Mouse (Mus musculus) kidney, embryonic 15.5 days (tissue): ENCODE data around the gene Phf20. TPM values are rescaled to one million over a fixed set of nuclear protein-coding genes. Genes with fewer than 3 reads are reported as not detected.

Source experiments
- ATAC-seq: fragments of 200-750 bp; cut with Nextera tagmentation; replicated peaks from 2 replicates; pipeline ENCODE4 v1.8.0; 2017; ENCODE audit warnings: moderate TSS enrichment; ENCODE audit not compliant: low FRiP score
- H3K27ac ChIP-seq: fragments of 300-500 bp; sonication (generic); 2 replicates; pipeline ENCODE4 v1.5.1; 2015; ENCODE audit warnings: mild to moderate bottlenecking, inconsistent platforms
- H3K27me3 ChIP-seq: fragments of 300-500 bp; sonication (generic); 2 replicates; pipeline ENCODE4 v1.6.1; 2015; ENCODE audit warnings: inconsistent platforms
- H3K36me3 ChIP-seq: fragments of 300-500 bp; sonication (generic); 2 replicates; pipeline ENCODE4 v1.6.1; 2015; ENCODE audit warnings: inconsistent platforms
- H3K4me1 ChIP-seq: fragments of 300-500 bp; sonication (generic); 2 replicates; pipeline ENCODE4 v1.6.1; 2015; ENCODE audit warnings: inconsistent platforms
- H3K4me2 ChIP-seq: fragments of 300-500 bp; sonication (generic); 2 replicates; pipeline ENCODE4 v1.6.1; 2015; ENCODE audit warnings: moderate library complexity, mild to moderate bottlenecking, inconsistent platforms
- H3K4me3 ChIP-seq: fragments of 300-500 bp; sonication (generic); replicated peaks from 2 replicates; pipeline ENCODE4 v1.5.1; 2015; ENCODE audit warnings: mild to moderate bottlenecking, inconsistent platforms
- H3K9ac ChIP-seq: fragments of 300-500 bp; sonication (generic); 2 replicates; pipeline ENCODE4 v1.6.1; 2015; ENCODE audit warnings: mild to moderate bottlenecking, inconsistent platforms
- H3K9me3 ChIP-seq: fragments of 300-500 bp; sonication (generic); replicated peaks from 2 replicates; pipeline ENCODE4 v1.6.1; 2016; ENCODE audit warnings: inconsistent platforms
- WGBS: fragments of 180-500 bp; shearing (Covaris S2); methylation state at CpG from one replicate; pipeline ENCODE4 v1.1.7; 2015; ENCODE audit warnings: mixed read lengths; 5-methylcytosine and 5-hydroxymethylcytosine counted together
- polyA plus RNA-seq: library from polyadenylated mRNA; unstranded; fragments of >200 nt; fragmentation: Nextera tagmentation; extraction: Ambion mirVana; gene quantifications from 2 replicates; pipeline ENCODE4 v1.2.1, GENCODE M21; 2015

Phf20 gene
- polyA plus RNA-seq, 1 experiment from 2014 or later, result 78.4 TPM

DNA sequence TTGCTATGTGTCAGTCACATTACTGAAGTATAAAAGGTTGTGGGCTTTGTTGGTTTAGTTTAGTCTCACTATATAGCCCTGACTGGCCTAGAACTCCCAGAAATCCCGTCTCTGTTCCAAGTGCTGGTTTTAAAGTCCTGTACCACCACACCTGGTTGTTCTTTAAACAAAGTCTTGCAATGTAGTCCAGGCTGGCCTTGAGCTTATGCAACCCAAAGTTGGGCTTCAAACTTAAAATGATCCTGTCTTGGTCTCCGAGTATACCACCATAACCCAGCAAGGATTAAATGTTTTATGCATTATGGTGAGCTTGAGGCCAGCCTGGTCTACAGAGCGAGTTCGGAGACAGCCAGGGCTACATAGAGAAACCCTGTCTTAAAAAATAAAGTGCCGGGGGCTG lies 113.7 kb downstream of the Phf20 start:
- H3K4me2 ChIP-seq, result no peak overlapping the region
- H3K27ac ChIP-seq, result no peak overlapping the region
- H3K9ac ChIP-seq, result no peak overlapping the region
- peaks cover 12% of the 10 kb centered on the region; the same call in 1 of the 2 replicates for H3K4me1 ChIP-seq
- H3K4me3 ChIP-seq, result no peak overlapping the region
- no peaks in the 10 kb centered on the region for H3K27me3 ChIP-seq
- WGBS, result 94% methylated on average over 5 of the region's 5 CpGs
- no peak for ATAC-seq
- H3K36me3 ChIP-seq, result peaks cover 41% of the 10 kb centered on the region
- H3K9me3 ChIP-seq, result no peaks in the 10 kb centered on the region

DNA sequence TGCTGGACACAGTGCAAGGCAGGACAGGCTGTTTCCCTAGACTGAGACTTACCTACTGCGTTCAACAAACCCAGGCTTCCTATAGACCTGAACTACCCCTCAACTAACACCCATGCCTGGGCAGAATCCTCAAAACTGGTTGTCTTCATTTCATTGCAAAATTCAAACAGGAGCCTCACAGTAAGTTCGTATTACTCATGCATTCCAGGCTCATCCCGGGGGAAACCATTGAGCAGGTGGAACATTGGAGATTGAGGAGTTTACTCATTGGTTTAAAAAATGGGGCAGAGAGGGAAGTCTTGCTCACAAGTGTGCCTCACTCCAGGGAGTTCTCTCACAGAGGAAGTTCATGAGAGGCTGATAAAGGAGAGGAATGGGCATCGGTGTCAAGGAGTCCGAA lies 114.2 kb downstream of the Phf20 start:
- Histone ChIP-seq H3K27ac (no peak overlapping the region), H3K4me3 (no peak overlapping the region), H3K27me3 (no peaks in the 10 kb centered on the region), H3K4me1 (peaks cover 12% of the 10 kb centered on the region; the same call in 1 of the 2 replicates), H3K9me3 (no peaks in the 10 kb centered on the region), H3K4me2 (no peak overlapping the region), H3K36me3 (peaks cover 36% of the 10 kb centered on the region), H3K9ac (no peak overlapping the region)
- 92% methylated on average over 5 of the region's 5 CpGs for WGBS
- no peak for ATAC-seq

DNA sequence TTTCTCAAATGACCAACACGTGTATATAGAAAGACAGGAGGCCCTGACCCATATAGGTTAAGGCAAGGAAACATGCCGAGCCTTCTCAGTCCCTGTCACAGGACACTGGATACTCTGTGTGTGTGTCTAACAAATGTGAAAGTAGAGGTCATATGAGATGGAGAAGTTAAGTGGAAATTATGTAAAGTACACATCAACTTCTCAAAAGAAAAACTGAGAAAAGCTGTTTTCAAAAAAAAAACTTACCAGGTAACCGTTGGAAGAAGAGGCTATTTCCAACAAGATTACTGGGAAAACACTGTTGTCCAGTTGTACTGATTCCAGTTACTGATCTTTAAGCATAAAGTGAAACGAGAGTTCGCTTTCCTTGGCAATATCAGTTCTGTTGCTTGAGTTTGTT lies 114.7 kb downstream of the Phf20 start:
- Histone ChIP-seq H3K4me2 (peak overlapping the region; percentile 89; the same call in 1 of the 2 replicates), H3K4me3 (peak overlapping the region; percentile 78), H3K9me3 (no peaks in the 10 kb centered on the region), H3K27ac (no peak overlapping the region), H3K9ac (no peak overlapping the region), H3K36me3 (peaks cover 33% of the 10 kb centered on the region), H3K4me1 (peaks cover 12% of the 10 kb centered on the region; the same call in 1 of the 2 replicates), H3K27me3 (no peaks in the 10 kb centered on the region)
- 90% methylated on average over 5 of the region's 5 CpGs for WGBS
- no peak for ATAC-seq

- ATAC-seq, result no peak
- peak overlapping the region; percentile 78 for H3K4me3 ChIP-seq
- H3K4me1 ChIP-seq, result peaks cover 12% of the 10 kb centered on the region; the same call in 1 of the 2 replicates
- no peaks in the 10 kb centered on the region for H3K9me3 ChIP-seq
- H3K9ac ChIP-seq, result peak overlapping the region; percentile 83
- no peaks in the 10 kb centered on the region for H3K27me3 ChIP-seq
- H3K36me3 ChIP-seq, result peaks cover 28% of the 10 kb centered on the region
- 20% methylated on average over 8 of the region's 8 CpGs for WGBS
- peak overlapping the region; percentile 99 for H3K27ac ChIP-seq
- peak overlapping the region; percentile 89 for H3K4me2 ChIP-seq
Observed at GRCm38 (mm10) chr2:156311441-156311840, 115.2 kb downstream of the Phf20 start.

DNA sequence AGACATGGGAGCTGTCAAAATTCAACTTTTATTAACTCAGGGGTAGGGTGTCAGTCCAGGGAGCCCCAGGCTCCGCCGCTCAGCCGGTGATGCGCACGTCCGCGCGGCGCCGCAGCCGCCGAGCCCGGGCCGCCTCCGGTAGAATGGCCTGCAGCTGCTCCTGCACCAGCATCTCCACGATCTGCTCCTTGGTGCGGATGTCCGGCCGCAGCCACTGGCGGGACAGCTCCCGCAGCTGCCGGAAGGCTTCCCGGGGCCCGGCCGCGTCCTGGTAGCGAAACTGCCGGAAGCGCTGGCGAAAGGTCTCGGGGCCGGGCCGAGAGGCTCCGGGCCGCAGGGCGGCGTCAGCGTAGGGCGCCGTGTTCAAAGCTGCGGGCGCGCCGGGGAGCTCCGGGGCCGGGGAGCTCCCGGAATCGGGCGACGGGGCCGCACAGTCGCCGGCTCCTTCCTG lies 115.6 kb downstream of the Phf20 start:
- Histone ChIP-seq H3K36me3 (peaks cover 24% of the 10 kb centered on the region), H3K4me3 (peak overlapping the region; percentile 78), H3K9me3 (no peaks in the 10 kb centered on the region), H3K4me1 (peaks cover 12% of the 10 kb centered on the region; the same call in 1 of the 2 replicates), H3K27me3 (no peaks in the 10 kb centered on the region), H3K27ac (peak overlapping the region; percentile 99), H3K9ac (peak overlapping the region; percentile 83), H3K4me2 (peak overlapping the region; percentile 89)
- under 1% methylated on average over 53 of the region's 53 CpGs for WGBS
- ATAC-seq, result peak; percentile 75

- H3K4me2 ChIP-seq, result peak within 1 kb of the TSS; percentile 89
- H3K4me3 ChIP-seq, result peak within 1 kb of the TSS; percentile 78
- peaks cover 12% of the 10 kb centered on the region; the same call in 1 of the 2 replicates for H3K4me1 ChIP-seq
- no peaks in the 10 kb centered on the region for H3K9me3 ChIP-seq
- peaks cover 19% of the 10 kb centered on the region for H3K36me3 ChIP-seq
- no peaks in the 10 kb centered on the region for H3K27me3 ChIP-seq
- H3K27ac ChIP-seq, result peak within 1 kb of the TSS; percentile 99
- WGBS, result under 1% methylated on average over 49 of the region's 49 CpGs
- ATAC-seq, result peak; percentile 95
- H3K9ac ChIP-seq, result peak within 1 kb of the TSS; percentile 83
Observed at GRCm38 (mm10) chr2:156312297-156312897, 116.1 kb downstream of the Phf20 start, which contains the start of the genes Cnbd2 and Scand1. TSS of gene Cnbd2 (plus strand) at chr2:156312299. TSS of gene Scand1 (minus strand) at chr2:156312704.

GRCm38 (mm10) chr2:156313153-156313552 lies 116.9 kb downstream of the Phf20 start:
- Histone ChIP-seq H3K27me3 (no peaks in the 10 kb centered on the region), H3K4me2 (peak overlapping the region; percentile 89), H3K9ac (peak overlapping the region; percentile 83), H3K9me3 (no peaks in the 10 kb centered on the region), H3K36me3 (peaks cover 12% of the 10 kb centered on the region), H3K27ac (peak overlapping the region; percentile 99), H3K4me1 (peaks cover 12% of the 10 kb centered on the region; the same call in 1 of the 2 replicates), H3K4me3 (peak overlapping the region; percentile 78)
- no peak for ATAC-seq
- 56% methylated on average over 3 of the region's 3 CpGs for WGBS

GRCm38 (mm10) chr2:156314811-156315210 lies 118.5 kb downstream of the Phf20 start:
- no peaks in the 10 kb centered on the region for H3K9me3 ChIP-seq
- no peak for ATAC-seq
- no peak overlapping the region for H3K4me2 ChIP-seq
- H3K9ac ChIP-seq, result no peak overlapping the region
- H3K27ac ChIP-seq, result no peak overlapping the region
- WGBS, result 92% methylated on average over 6 of the region's 6 CpGs
- H3K4me1 ChIP-seq, result peaks cover 12% of the 10 kb centered on the region; the same call in 1 of the 2 replicates
- 0 out of 2 replicates have a peak, but pooled peaks cover 6% of the 10 kb centered on the region for H3K36me3 ChIP-seq
- no peak overlapping the region for H3K4me3 ChIP-seq
- no peaks in the 10 kb centered on the region for H3K27me3 ChIP-seq

DNA sequence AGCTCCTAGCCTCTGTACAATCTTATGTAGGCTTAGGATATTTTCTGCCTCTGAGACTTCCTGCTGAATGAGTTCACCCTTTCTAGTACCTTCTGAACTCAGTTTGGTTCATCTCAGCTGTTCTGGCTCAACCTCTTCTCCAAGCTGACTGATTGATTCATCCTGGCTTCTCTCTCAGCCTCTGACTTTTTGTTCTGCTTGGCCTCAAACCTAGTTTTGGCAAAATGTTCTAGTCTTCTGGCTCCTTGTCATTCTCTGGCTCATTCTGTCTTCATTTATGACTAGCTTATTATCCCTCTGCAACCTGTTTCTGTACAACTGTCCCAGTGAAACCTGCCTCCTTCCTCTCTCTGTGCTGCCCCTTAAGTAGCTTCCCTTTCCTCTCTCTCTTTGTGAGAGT lies 122.2 kb downstream of the Phf20 start:
- H3K4me3 ChIP-seq, result no peak overlapping the region
- no peak for ATAC-seq
- no peaks in the 10 kb centered on the region for H3K27me3 ChIP-seq
- H3K9ac ChIP-seq, result no peak overlapping the region
- H3K27ac ChIP-seq, result no peak overlapping the region
- 0 out of 2 replicates have a peak, but pooled peaks cover 1% of the 10 kb centered on the region for H3K4me1 ChIP-seq
- peaks cover 6% of the 10 kb centered on the region; the same call in 1 of the 2 replicates for H3K36me3 ChIP-seq
- no peaks in the 10 kb centered on the region for H3K9me3 ChIP-seq
- no peak overlapping the region for H3K4me2 ChIP-seq

DNA sequence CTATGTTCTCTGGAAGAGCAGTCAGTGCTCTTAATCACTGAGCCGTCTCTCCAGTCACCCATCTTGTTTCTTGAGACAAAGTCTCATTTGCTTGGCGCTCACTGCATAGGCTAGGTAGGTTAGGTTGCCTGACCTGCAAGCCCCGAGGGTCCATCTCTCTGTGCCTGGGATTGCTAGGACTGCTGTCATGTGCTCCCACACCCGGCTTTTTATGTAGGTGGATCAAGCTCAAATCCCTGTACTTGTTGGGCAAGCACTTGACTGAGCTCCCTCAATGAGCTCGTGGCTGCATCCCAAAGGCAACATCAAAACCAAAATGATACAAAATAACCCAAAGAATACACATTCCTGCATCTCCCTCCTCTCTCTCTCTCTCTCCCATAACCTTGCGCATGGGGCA lies 125.3 kb downstream of the Phf20 start:
- ATAC-seq, result no peak
- no peaks in the 10 kb centered on the region for H3K27me3 ChIP-seq
- no peak overlapping the region for H3K4me2 ChIP-seq
- H3K4me1 ChIP-seq, result peaks cover 16% of the 10 kb centered on the region
- peaks cover 6% of the 10 kb centered on the region; the same call in 1 of the 2 replicates for H3K36me3 ChIP-seq
- no peaks in the 10 kb centered on the region for H3K9me3 ChIP-seq
- H3K27ac ChIP-seq, result no peak overlapping the region
- H3K4me3 ChIP-seq, result no peak overlapping the region
- WGBS, result 85% methylated on average over 6 of the region's 6 CpGs
- H3K9ac ChIP-seq, result no peak overlapping the region

- peak; percentile 54 for ATAC-seq
- H3K4me2 ChIP-seq, result peak overlapping the region; percentile 36
- H3K4me1 ChIP-seq, result peaks cover 16% of the 10 kb centered on the region
- no peaks in the 10 kb centered on the region for H3K9me3 ChIP-seq
- no peaks in the 10 kb centered on the region for H3K27me3 ChIP-seq
- no peak overlapping the region for H3K9ac ChIP-seq
- H3K4me3 ChIP-seq, result no peak overlapping the region
- peak overlapping the region; percentile 77 for H3K27ac ChIP-seq
- H3K36me3 ChIP-seq, result peaks cover 6% of the 10 kb centered on the region; the same call in 1 of the 2 replicates
- WGBS, result 18% methylated on average over 6 of the region's 6 CpGs
Observed at GRCm38 (mm10) chr2:156324116-156324588, 127.9 kb downstream of the Phf20 start.

- H3K4me3 ChIP-seq, result no peak overlapping the region
- no peak overlapping the region for H3K9ac ChIP-seq
- peaks cover 16% of the 10 kb centered on the region for H3K4me1 ChIP-seq
- H3K27me3 ChIP-seq, result no peaks in the 10 kb centered on the region
- 18% methylated on average over 5 of the region's 5 CpGs for WGBS
- H3K36me3 ChIP-seq, result peaks cover 6% of the 10 kb centered on the region; the same call in 1 of the 2 replicates
- ATAC-seq, result peak; percentile 87
- H3K9me3 ChIP-seq, result no peaks in the 10 kb centered on the region
- H3K27ac ChIP-seq, result peak overlapping the region; percentile 77
- H3K4me2 ChIP-seq, result peak overlapping the region; percentile 36
Observed at GRCm38 (mm10) chr2:156324681-156325080, 128.4 kb downstream of the Phf20 start.
